Mouse (Mus musculus): ENCODE data around the gene Olfr1410. TPM values are rescaled to one million over a fixed set of nuclear protein-coding genes. Genes with fewer than 3 reads are reported as not detected.

Gene Olfr1410
- not detected in 2 replicates for total RNA-seq (2015; ENCODE audit: low replicate concordance)
- not detected in 2 replicates for total RNA-seq (2017; ENCODE audit: low replicate concordance)

GRCm38 (mm10) chr1:92605482-92605881 lies at the start of gene Olfr1410:
TSS of gene Olfr1410 (plus strand) at chr1:92605782.
- ATAC-seq (replicated peaks; ENCODE audit: low FRiP score, poor library complexity, severe bottlenecking) = no peak

GRCm38 (mm10) chr1:92571022-92571421 lies 34.6 kb upstream of the Olfr1410 start, which contains the start of gene Olfr1413:
TSS of gene Olfr1413 (plus strand) at chr1:92571322.
- no peak for ATAC-seq (replicated peaks; ENCODE audit: low FRiP score, poor library complexity, severe bottlenecking)

- no peak for ATAC-seq (replicated peaks; ENCODE audit: low FRiP score, poor library complexity, severe bottlenecking)
These were observed 20.1 kb upstream of the Olfr1410 start, which contains the start of gene Olfr1412 for GRCm38 (mm10) chr1:92585479-92585878. TSS of gene Olfr1412 (plus strand) at chr1:92585779.

GRCm38 (mm10) chr1:92594111-92594510 lies 11.5 kb upstream of the Olfr1410 start, which contains the start of gene Olfr1411:
TSS of gene Olfr1411 (plus strand) at chr1:92594411.
- no peak for ATAC-seq (replicated peaks; ENCODE audit: low FRiP score, poor library complexity, severe bottlenecking)

- no peak for ATAC-seq (replicated peaks; ENCODE audit: low FRiP score, poor library complexity, severe bottlenecking)
These were observed 9.6 kb upstream of the Olfr1410 start for GRCm38 (mm10) chr1:92596019-92596418.

- ATAC-seq (replicated peaks; ENCODE audit: low FRiP score, poor library complexity, severe bottlenecking) = no peak
These were observed 2.1 kb downstream of the Olfr1410 start for GRCm38 (mm10) chr1:92607711-92608110.

- ATAC-seq (replicated peaks; ENCODE audit: low FRiP score, poor library complexity, severe bottlenecking) = no peak
These were observed 5.4 kb downstream of the Olfr1410 start for GRCm38 (mm10) chr1:92611008-92611407.

GRCm38 (mm10) chr1:92613175-92613574 lies 7.6 kb downstream of the Olfr1410 start:
- ATAC-seq (replicated peaks; ENCODE audit: low FRiP score, poor library complexity, severe bottlenecking) = no peak

- no peak for ATAC-seq (replicated peaks; ENCODE audit: low FRiP score, poor library complexity, severe bottlenecking)
These were observed 8.9 kb downstream of the Olfr1410 start for GRCm38 (mm10) chr1:92614516-92614915.

GRCm38 (mm10) chr1:92616046-92616445 lies 10.5 kb downstream of the Olfr1410 start:
- ATAC-seq (replicated peaks; ENCODE audit: low FRiP score, poor library complexity, severe bottlenecking) = no peak

- ATAC-seq (replicated peaks; ENCODE audit: low FRiP score, poor library complexity, severe bottlenecking) = no peak
These were observed 11.9 kb downstream of the Olfr1410 start, which contains the start of gene Olfr12 for GRCm38 (mm10) chr1:92617488-92617887. TSS of gene Olfr12 (plus strand) at chr1:92617788.

GRCm38 (mm10) chr1:92618360-92618759 lies 12.8 kb downstream of the Olfr1410 start:
- no peak for ATAC-seq (replicated peaks; ENCODE audit: low FRiP score, poor library complexity, severe bottlenecking)

GRCm38 (mm10) chr1:92628227-92628626 lies 22.6 kb downstream of the Olfr1410 start:
- ATAC-seq (replicated peaks; ENCODE audit: low FRiP score, poor library complexity, severe bottlenecking) = no peak

- ATAC-seq (replicated peaks; ENCODE audit: low FRiP score, poor library complexity, severe bottlenecking) = no peak
These were observed 26.6 kb downstream of the Olfr1410 start for GRCm38 (mm10) chr1:92632196-92632595.

GRCm38 (mm10) chr1:92632948-92633347 lies 27.4 kb downstream of the Olfr1410 start:
- no peak for ATAC-seq (replicated peaks; ENCODE audit: low FRiP score, poor library complexity, severe bottlenecking)

- ATAC-seq (replicated peaks; ENCODE audit: low FRiP score, poor library complexity, severe bottlenecking) = no peak
These were observed 28.1 kb downstream of the Olfr1410 start for GRCm38 (mm10) chr1:92633726-92634125.

- no peak for ATAC-seq (replicated peaks; ENCODE audit: low FRiP score, poor library complexity, severe bottlenecking)
These were observed 29.0 kb downstream of the Olfr1410 start for GRCm38 (mm10) chr1:92634569-92634968.

GRCm38 (mm10) chr1:92634976-92635599 lies 29.5 kb downstream of the Olfr1410 start:
- no peak for ATAC-seq (replicated peaks; ENCODE audit: low FRiP score, poor library complexity, severe bottlenecking)

- no peak for ATAC-seq (replicated peaks; ENCODE audit: low FRiP score, poor library complexity, severe bottlenecking)
These were observed 30.4 kb downstream of the Olfr1410 start for GRCm38 (mm10) chr1:92636015-92636414.

- no peak for ATAC-seq (replicated peaks; ENCODE audit: low FRiP score, poor library complexity, severe bottlenecking)
These were observed 31.1 kb downstream of the Olfr1410 start for GRCm38 (mm10) chr1:92636676-92637075.

- no peak for ATAC-seq (replicated peaks; ENCODE audit: low FRiP score, poor library complexity, severe bottlenecking)
These were observed 32.1 kb downstream of the Olfr1410 start for GRCm38 (mm10) chr1:92637501-92638172.
